Mouse (Mus musculus): Measurements from ENCODE around the gene Leap2.
"Not testable (repeated sequence)": the region's sequence is repeated elsewhere in the genome, so short reads cannot be mapped to it uniquely, and the experiment has no call there.

The Leap2 gene

GRCm38 (mm10) chr11:53441921-53442320, 19.0 kb upstream of the Leap2 start:
- DNase-seq (ENCODE audit: low spot score), result peak; percentile 66

GRCm38 (mm10) chr11:53436338-53436737, 13.4 kb upstream of the Leap2 start:
- no peak for DNase-seq (ENCODE audit: low spot score)

GRCm38 (mm10) chr11:53435504-53435903, 12.5 kb upstream of the Leap2 start:
- no peak for DNase-seq (ENCODE audit: low spot score)

GRCm38 (mm10) chr11:53433057-53433456, 10.1 kb upstream of the Leap2 start:
- no peak for DNase-seq (ENCODE audit: low spot score)

- no peak for DNase-seq (ENCODE audit: low spot score)
Measured at GRCm38 (mm10) chr11:53431347-53432056, 8.5 kb upstream of the Leap2 start.

GRCm38 (mm10) chr11:53430670-53431346, 7.8 kb upstream of the Leap2 start, which contains the start of the genes Uqcrq and Gdf9:
Uqcrq (minus strand) TSS chr11:53430831.
Gdf9 (plus strand) TSS chr11:53431023.
- DNase-seq (ENCODE audit: low spot score), result peak; percentile 97

- no peak for DNase-seq (ENCODE audit: low spot score)
Measured at GRCm38 (mm10) chr11:53430300-53430669, 7.3 kb upstream of the Leap2 start.

- DNase-seq (ENCODE audit: low spot score), result no peak
Measured at GRCm38 (mm10) chr11:53429182-53429581, 6.2 kb upstream of the Leap2 start.

GRCm38 (mm10) chr11:53428716-53429057, 5.7 kb upstream of the Leap2 start:
- no peak for DNase-seq (ENCODE audit: low spot score)

- no peak for DNase-seq (ENCODE audit: low spot score)
Measured at GRCm38 (mm10) chr11:53427993-53428715, 5.2 kb upstream of the Leap2 start.

GRCm38 (mm10) chr11:53426914-53427313, 3.9 kb upstream of the Leap2 start:
- DNase-seq (ENCODE audit: low spot score), result not testable (repeated sequence)

GRCm38 (mm10) chr11:53425711-53426255, 2.8 kb upstream of the Leap2 start:
- no peak for DNase-seq (ENCODE audit: low spot score)

- DNase-seq (ENCODE audit: low spot score), result no peak
Measured at GRCm38 (mm10) chr11:53425251-53425650, 2.3 kb upstream of the Leap2 start.

GRCm38 (mm10) chr11:53424826-53425225, 1.9 kb upstream of the Leap2 start:
- no peak for DNase-seq (ENCODE audit: low spot score)

GRCm38 (mm10) chr11:53418048-53418447, 4.9 kb downstream of the Leap2 start:
- no peak for DNase-seq (ENCODE audit: low spot score)

- no peak for DNase-seq (ENCODE audit: low spot score)
Measured at GRCm38 (mm10) chr11:53413871-53414270, 9.1 kb downstream of the Leap2 start.

- DNase-seq (ENCODE audit: low spot score), result no peak
Measured at GRCm38 (mm10) chr11:53411738-53412137, 11.2 kb downstream of the Leap2 start.

GRCm38 (mm10) chr11:53403638-53404037, 19.3 kb downstream of the Leap2 start:
- no peak for DNase-seq (ENCODE audit: low spot score)

- no peak for DNase-seq (ENCODE audit: low spot score)
Measured at GRCm38 (mm10) chr11:53393856-53394255, 29.1 kb downstream of the Leap2 start.

GRCm38 (mm10) chr11:53383758-53384428, 39.1 kb downstream of the Leap2 start:
- DNase-seq (ENCODE audit: low spot score), result no peak

GRCm38 (mm10) chr11:53378918-53379317, 44.1 kb downstream of the Leap2 start:
- DNase-seq (ENCODE audit: low spot score), result no peak
